Mouse (Mus musculus): ENCODE measurements at regions not wholly inside any gene's neighbourhood (a gene's known extent, or its start where the extent isn't known, plus 50 kb on each side); places are given as distances from the start of the nearest gene placed in this dataset.

- DNase-seq: no peak
These were observed 166.5 kb downstream of the Inhbb start for GRCm38 (mm10) chr1:119255386-119256096.

GRCm38 (mm10) chr1:119254928-119255327 lies 167.1 kb downstream of the Inhbb start:
- no peak for DNase-seq

GRCm38 (mm10) chr1:119253371-119253851 lies 168.6 kb downstream of the Inhbb start:
- DNase-seq: peak; percentile 18

GRCm38 (mm10) chr1:119252403-119252802 lies 169.6 kb downstream of the Inhbb start:
- no peak for DNase-seq

GRCm38 (mm10) chr1:119251741-119252140 lies 170.3 kb downstream of the Inhbb start:
- no peak for DNase-seq

- DNase-seq: no peak
These were observed 173.1 kb downstream of the Inhbb start for GRCm38 (mm10) chr1:119248776-119249495.

- no peak for DNase-seq
These were observed 174.9 kb downstream of the Inhbb start for GRCm38 (mm10) chr1:119247117-119247516.

GRCm38 (mm10) chr1:119238463-119238862 lies 183.6 kb downstream of the Inhbb start:
- DNase-seq: no peak

GRCm38 (mm10) chr1:119236787-119237186 lies 183.4 kb upstream of the Gli2 start:
- no peak for DNase-seq

GRCm38 (mm10) chr1:119234449-119234848 lies 181.0 kb upstream of the Gli2 start:
- peak; percentile 14 for DNase-seq

GRCm38 (mm10) chr1:119226996-119227395 lies 173.6 kb upstream of the Gli2 start:
- no peak for DNase-seq

- no peak for DNase-seq
These were observed 170.5 kb upstream of the Gli2 start for GRCm38 (mm10) chr1:119223876-119224275.

- no peak for DNase-seq
These were observed 168.5 kb upstream of the Gli2 start for GRCm38 (mm10) chr1:119221901-119222300.

GRCm38 (mm10) chr1:119221012-119221411 lies 167.6 kb upstream of the Gli2 start:
- DNase-seq: no peak

- DNase-seq: peak; percentile 24
These were observed 166.4 kb upstream of the Gli2 start for GRCm38 (mm10) chr1:119219817-119220216.

GRCm38 (mm10) chr1:119217387-119217786 lies 164.0 kb upstream of the Gli2 start:
- no peak for DNase-seq

GRCm38 (mm10) chr1:119209607-119210007 lies 156.2 kb upstream of the Gli2 start:
- peak; percentile 49 for DNase-seq

GRCm38 (mm10) chr1:119202456-119202855 lies 149.0 kb upstream of the Gli2 start:
- DNase-seq: no peak

- no peak for DNase-seq
These were observed 143.9 kb upstream of the Gli2 start for GRCm38 (mm10) chr1:119197415-119197700.

GRCm38 (mm10) chr1:119196674-119197414 lies 143.4 kb upstream of the Gli2 start:
- no peak for DNase-seq

- no peak for DNase-seq
These were observed 141.1 kb upstream of the Gli2 start for GRCm38 (mm10) chr1:119194533-119194932.

GRCm38 (mm10) chr1:119191177-119191576 lies 137.8 kb upstream of the Gli2 start:
- DNase-seq: no peak

- peak; percentile 2 for DNase-seq
These were observed 136.1 kb upstream of the Gli2 start for GRCm38 (mm10) chr1:119189461-119190066.
